8 mouse cellular contexts compared by ENCODE assay signal in genomic region chr17:84186451-84187202, GRCm38 (mm10). TPM values are rescaled to one million over a fixed set of nuclear protein-coding genes. Genes with fewer than 3 reads are reported as not detected.
DNase-seq lines count a peak whose midpoint lies in the region; ATAC-seq and TF ChIP-seq lines count a peak whose summit lies in the region.

No protein-coding gene starts in this region.

- H3K27ac ChIP-seq in forebrain, embryonic 11.5 days (ENCODE audit: low read depth, low read length) = peak overlapping the region; percentile 81
- peak overlapping the region; percentile 94 for H3K27ac ChIP-seq in hindbrain, embryonic 10.5 days
- peak overlapping the region; percentile 99 for H3K27ac ChIP-seq in limb, embryonic 13.5 days
- H3K27ac ChIP-seq in midbrain, postnatal 0 days (ENCODE audit: low read depth, low read length) = peak overlapping the region; percentile 67

- H3K9me3 ChIP-seq in forebrain, embryonic 11.5 days (ENCODE audit: control insufficient read depth, low read length) = no peaks in the 10 kb centered on the region
- no peaks in the 10 kb centered on the region for H3K9me3 ChIP-seq in hindbrain, embryonic 10.5 days
- no peaks in the 10 kb centered on the region for H3K9me3 ChIP-seq in limb, embryonic 13.5 days
- no peaks in the 10 kb centered on the region for H3K9me3 ChIP-seq in midbrain, postnatal 0 days (ENCODE audit: low read length)

- peak overlapping the region; percentile 83 for H3K4me2 ChIP-seq in forebrain, embryonic 11.5 days (ENCODE audit: low read depth, low read length, severe bottlenecking)
- H3K4me2 ChIP-seq in limb, embryonic 13.5 days (replicated peaks) = peak overlapping the region; percentile 74
- H3K4me2 ChIP-seq in midbrain, postnatal 0 days (ENCODE audit: low read depth, low read length, poor library complexity, severe bottlenecking) = peak overlapping the region; percentile 41

- no peak for ATAC-seq in forebrain, embryonic 11.5 days (replicated peaks; ENCODE audit: low FRiP score)
- ATAC-seq in limb, embryonic 13.5 days (ENCODE audit: low FRiP score, low read depth) = no peak
- no peak for ATAC-seq in midbrain, postnatal 0 days (ENCODE audit: low FRiP score)

- peak overlapping the region; percentile 93 for H3K9ac ChIP-seq in forebrain, embryonic 11.5 days (ENCODE audit: low read length)
- H3K9ac ChIP-seq in limb, embryonic 13.5 days = peak overlapping the region; percentile 100
- H3K9ac ChIP-seq in midbrain, postnatal 0 days (replicated peaks; ENCODE audit: low read length, poor library complexity, severe bottlenecking) = peak overlapping the region; percentile 57

- WGBS in forebrain, embryonic 11.5 days = under 1% methylated on average over 79 of the region's 80 CpGs
- under 1% methylated on average over 80 of the region's 80 CpGs for WGBS in hindbrain, embryonic 10.5 days
- WGBS in limb, embryonic 13.5 days = under 1% methylated on average over 78 of the region's 80 CpGs
- WGBS in midbrain, postnatal 0 days = 3% methylated on average over 49 of the region's 80 CpGs

- 0 out of 2 replicates have a peak, but pooled peaks cover 2% of the 10 kb centered on the region for H3K27me3 ChIP-seq in forebrain, embryonic 11.5 days (ENCODE audit: control insufficient read depth, insufficient read depth, low read length)
- 0 out of 2 replicates have a peak, but pooled peaks cover 10% of the 10 kb centered on the region for H3K27me3 ChIP-seq in hindbrain, embryonic 10.5 days (ENCODE audit: insufficient read depth, poor library complexity, severe bottlenecking)
- no peaks in the 10 kb centered on the region for H3K27me3 ChIP-seq in limb, embryonic 13.5 days
- peaks cover 6% of the 10 kb centered on the region; the same call in 1 of the 2 replicates for H3K27me3 ChIP-seq in midbrain, postnatal 0 days (ENCODE audit: insufficient read depth, low read length)

- peaks cover 24% of the 10 kb centered on the region for H3K4me1 ChIP-seq in forebrain, embryonic 11.5 days (replicated peaks; ENCODE audit: control insufficient read depth, insufficient read depth, low read length)
- peaks cover 60% of the 10 kb centered on the region for H3K4me1 ChIP-seq in hindbrain, embryonic 10.5 days (replicated peaks)
- H3K4me1 ChIP-seq in limb, embryonic 13.5 days = peaks cover 43% of the 10 kb centered on the region
- H3K4me1 ChIP-seq in midbrain, postnatal 0 days (ENCODE audit: insufficient read depth, low read length) = no peaks in the 10 kb centered on the region

- H3K36me3 ChIP-seq in forebrain, embryonic 11.5 days (ENCODE audit: control insufficient read depth, insufficient read depth, low read length) = no peaks in the 10 kb centered on the region
- H3K36me3 ChIP-seq in hindbrain, embryonic 10.5 days = peaks cover 26% of the 10 kb centered on the region
- H3K36me3 ChIP-seq in limb, embryonic 13.5 days = peaks cover 17% of the 10 kb centered on the region
- no peaks in the 10 kb centered on the region; the same call in 1 of the 2 replicates for H3K36me3 ChIP-seq in midbrain, postnatal 0 days (ENCODE audit: insufficient read depth, low read length)

- peak; percentile 86 for DNase-seq in CD4-positive helper T cell, adult 2 months (ENCODE audit: low read depth, low spot score)
- DNase-seq in R1 (ENCODE audit: low read depth, low spot score) = peak; percentile 59
- peak; percentile 84 for DNase-seq in forebrain, embryonic 11.5 days (ENCODE audit: low spot score)
- peak; percentile 72 for DNase-seq in hindbrain, embryonic 10.5 days (ENCODE audit: low spot score)
- DNase-seq in midbrain, postnatal 0 days (ENCODE audit: low spot score) = no peak
- DNase-seq in testis, postnatal 14 days (ENCODE audit: low spot score) = peak; percentile 66
- no peak for DNase-seq in left cerebral cortex, adult 11 months (ENCODE audit: low spot score)

- TF ChIP-seq CTCF in midbrain, postnatal 0 days (IDR thresholded peaks at IDR 0.05) = peak; percentile 21; the same call in 1 of the 2 replicates

- peak overlapping the region; percentile 77 for H3K4me3 ChIP-seq in forebrain, embryonic 11.5 days (ENCODE audit: low read depth, low read length)
- peak overlapping the region; percentile 89 for H3K4me3 ChIP-seq in hindbrain, embryonic 10.5 days
- peak overlapping the region; percentile 99 for H3K4me3 ChIP-seq in limb, embryonic 13.5 days
- peak overlapping the region; percentile 45 for H3K4me3 ChIP-seq in midbrain, postnatal 0 days (ENCODE audit: low read depth, low read length)

RNA-seq across cellular contexts. Expression of gene Zfp36l2, which starts 1.1 kb away (rescaled TPM):
- 11.9 and 15.3 TPM in 2 replicates for polyA plus RNA-seq in forebrain, embryonic 11.5 days (2014; fragmentation: Nextera tagmentation; extraction: Ambion mirVana)
- polyA plus RNA-seq in hindbrain, embryonic 10.5 days (2016; fragmentation: Nextera tagmentation; extraction: Ambion mirVana) = 9.3 and 9.9 TPM in 2 replicates
- polyA plus RNA-seq in limb, embryonic 13.5 days (2015; fragmentation: Nextera tagmentation; extraction: Ambion mirVana) = 18.7 and 19.7 TPM in 2 replicates
- total RNA-seq in midbrain, postnatal 0 days (2014; rRNA removed) = 12.9 and 17.7 TPM in 2 replicates
- polyA plus RNA-seq in midbrain, postnatal 0 days (2015; fragmentation: Nextera tagmentation; extraction: Ambion mirVana) = 5.1 and 5.9 TPM in 2 replicates

Comparison
In these comparisons a context has a peak if more than half of its experiments do, and no peak if none do; other contexts are left out.
1. DNase-seq: peak in CD4-positive helper T cell, adult 2 months (single experiment), R1 (single experiment), forebrain, embryonic 11.5 days (single experiment), hindbrain, embryonic 10.5 days (single experiment) and testis, postnatal 14 days (single experiment); none in midbrain, postnatal 0 days (single experiment) and left cerebral cortex, adult 11 months (single experiment).
2. H3K4me3 ChIP-seq: peak in every context shown above with its lines; median percentile 99 in limb, embryonic 13.5 days; 89 in hindbrain, embryonic 10.5 days; 77 in forebrain, embryonic 11.5 days; 45 in midbrain, postnatal 0 days.
3. Peak in every context shown above with its lines, with median percentiles within 50 percentile points of each other: H3K27ac ChIP-seq, H3K4me2 ChIP-seq and H3K9ac ChIP-seq.